Mouse (Mus musculus) liver, embryonic 12.5 days (tissue): ENCODE measurements around the gene Angptl2. TPM values are rescaled to one million over a fixed set of nuclear protein-coding genes. Genes with fewer than 3 reads are reported as not detected.

ENCODE experiments used
- ATAC-seq: fragments of 200-750 bp; cut with Nextera tagmentation; 2 replicates; pipeline ENCODE4 v1.8.0; 2017; ENCODE audit warnings: moderate number of reproducible peaks, mild to moderate bottlenecking, moderate library complexity
- H3K27ac ChIP-seq: fragments of 300-500 bp; sonication (generic); 2 replicates; pipeline ENCODE4 v1.5.1; 2016; ENCODE audit warnings: mild to moderate bottlenecking
- H3K27me3 ChIP-seq: fragments of 300-500 bp; sonication (generic); replicated peaks from 2 replicates; pipeline ENCODE4 v1.6.1; 2016; ENCODE audit warnings: mild to moderate bottlenecking, moderate library complexity
- H3K36me3 ChIP-seq: fragments of 300-500 bp; sonication (generic); 2 replicates; pipeline ENCODE4 v1.6.1; 2016; ENCODE audit warnings: mild to moderate bottlenecking, moderate library complexity
- H3K4me1 ChIP-seq: fragments of 300-500 bp; sonication (generic); 2 replicates; pipeline ENCODE4 v1.6.1; 2016
- H3K4me2 ChIP-seq: fragments of 300-500 bp; sonication (generic); 2 replicates; pipeline ENCODE4 v1.6.1; 2016; ENCODE audit warnings: mild to moderate bottlenecking, moderate library complexity
- H3K4me3 ChIP-seq: fragments of 300-500 bp; sonication (generic); 2 replicates; pipeline ENCODE4 v1.5.1; 2016; ENCODE audit warnings: mild to moderate bottlenecking, moderate library complexity
- H3K9ac ChIP-seq: fragments of 300-500 bp; sonication (generic); 2 replicates; pipeline ENCODE4 v1.6.1; 2016; ENCODE audit warnings: mild to moderate bottlenecking, moderate library complexity
- H3K9me3 ChIP-seq: fragments of 300-500 bp; sonication (generic); replicated peaks from 2 replicates; pipeline ENCODE4 v1.6.1; 2016; ENCODE audit warnings: mild to moderate bottlenecking, moderate library complexity
- WGBS: fragments of 180-500 bp; shearing (Covaris S2); methylation state at CpG from one replicate; pipeline ENCODE4 v1.1.7; 2016; ENCODE audit not compliant: insufficient replicate concordance; 5-methylcytosine and 5-hydroxymethylcytosine counted together
- polyA plus RNA-seq: library from polyadenylated mRNA; unstranded; fragments of >200 nt; fragmentation: Nextera tagmentation; extraction: Ambion mirVana; gene quantifications from 2 replicates; pipeline ENCODE4 v1.2.1, GENCODE M21; 2016

Gene Angptl2
- polyA plus RNA-seq, 1 experiment from 2014 or later = 5.2 TPM

DNA sequence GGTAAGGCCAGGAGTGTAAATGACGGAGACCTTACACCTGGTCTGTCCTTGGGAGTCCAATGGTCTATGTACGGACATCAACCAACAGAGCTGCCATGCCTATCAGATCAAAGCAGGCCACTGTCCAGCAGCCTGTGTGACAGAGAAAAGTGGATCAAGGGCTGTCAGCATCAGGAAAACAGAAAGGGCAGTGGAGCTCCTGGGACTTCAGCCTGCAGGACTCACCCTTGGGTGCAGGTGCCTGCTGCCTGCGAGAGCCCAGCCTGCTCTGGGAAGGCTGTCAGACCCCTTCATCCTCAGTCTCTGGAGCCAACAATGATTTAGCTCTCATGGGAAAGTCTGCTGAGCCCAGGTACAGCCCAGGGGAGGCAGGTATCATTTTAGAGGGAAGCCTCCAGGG is 45.6 kb downstream of the Angptl2 start:
- no peaks in the 10 kb centered on the region for H3K36me3 ChIP-seq
- H3K4me1 ChIP-seq = peaks cover 14% of the 10 kb centered on the region
- no peak overlapping the region for H3K4me3 ChIP-seq
- no peaks in the 10 kb centered on the region for H3K9me3 ChIP-seq
- H3K27me3 ChIP-seq = no peaks in the 10 kb centered on the region
- 74% methylated on average over 3 of the region's 3 CpGs for WGBS
- ATAC-seq = no peak
- H3K27ac ChIP-seq = no peak overlapping the region
- no peak overlapping the region for H3K4me2 ChIP-seq
- no peak overlapping the region for H3K9ac ChIP-seq

DNA sequence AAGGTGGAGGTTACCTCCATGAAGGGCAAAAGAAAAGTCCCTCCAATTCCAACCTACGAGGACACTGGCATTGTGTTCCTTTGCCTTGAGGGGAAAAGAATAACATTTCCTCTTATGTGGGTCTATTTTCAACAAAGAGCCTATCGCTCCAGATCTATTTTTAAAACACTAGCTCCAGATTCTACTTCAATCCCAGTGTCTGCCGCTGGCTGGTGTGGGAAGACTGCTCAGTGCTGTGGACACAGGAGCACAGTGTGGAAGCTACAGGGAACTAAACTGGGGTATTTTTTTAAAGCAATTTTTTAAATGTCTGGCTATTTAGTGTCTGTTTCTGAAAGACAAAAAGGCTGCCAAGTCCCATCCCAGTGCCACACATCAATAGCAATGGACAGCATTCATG is 49.9 kb downstream of the Angptl2 start:
- H3K36me3 ChIP-seq = no peaks in the 10 kb centered on the region
- H3K4me1 ChIP-seq = no peaks in the 10 kb centered on the region
- no peak overlapping the region for H3K4me3 ChIP-seq
- no peak for ATAC-seq
- H3K27me3 ChIP-seq = no peaks in the 10 kb centered on the region
- no peak overlapping the region for H3K4me2 ChIP-seq
- no peaks in the 10 kb centered on the region for H3K9me3 ChIP-seq
- H3K27ac ChIP-seq = no peak overlapping the region
- 65% methylated on average over 3 of the region's 3 CpGs for WGBS
- no peak overlapping the region for H3K9ac ChIP-seq

GRCm38 (mm10) chr2:33267075-33267474 is 51.2 kb downstream of the Angptl2 start:
- Histone ChIP-seq H3K9ac (no peak overlapping the region), H3K4me1 (no peaks in the 10 kb centered on the region), H3K27me3 (no peaks in the 10 kb centered on the region), H3K4me2 (no peak overlapping the region), H3K36me3 (no peaks in the 10 kb centered on the region), H3K9me3 (no peaks in the 10 kb centered on the region), H3K4me3 (no peak overlapping the region), H3K27ac (no peak overlapping the region)
- WGBS = 42% methylated on average over 1 of the region's 1 CpGs
- ATAC-seq = no peak

GRCm38 (mm10) chr2:33268384-33269131 is 52.7 kb downstream of the Angptl2 start:
- H3K36me3 ChIP-seq = no peaks in the 10 kb centered on the region
- H3K27ac ChIP-seq = no peak overlapping the region
- no peaks in the 10 kb centered on the region for H3K4me1 ChIP-seq

GRCm38 (mm10) chr2:33269132-33269493 is 53.2 kb downstream of the Angptl2 start:
- WGBS = 65% methylated on average over 2 of the region's 2 CpGs
- Histone ChIP-seq H3K27ac (no peak overlapping the region), H3K9me3 (no peaks in the 10 kb centered on the region), H3K4me3 (no peak overlapping the region), H3K36me3 (no peaks in the 10 kb centered on the region), H3K27me3 (no peaks in the 10 kb centered on the region), H3K9ac (no peak overlapping the region), H3K4me2 (no peak overlapping the region), H3K4me1 (no peaks in the 10 kb centered on the region)
- ATAC-seq = no peak

More at GRCm38 (mm10) chr2:33268384-33269131, 52.7 kb downstream of the Angptl2 start:
- H3K9me3 ChIP-seq = no peaks in the 10 kb centered on the region
- no peak overlapping the region for H3K9ac ChIP-seq
- H3K27me3 ChIP-seq = no peaks in the 10 kb centered on the region
- no peak for ATAC-seq
- WGBS = 78% methylated on average over 6 of the region's 6 CpGs
- no peak overlapping the region for H3K4me3 ChIP-seq
- no peak overlapping the region for H3K4me2 ChIP-seq

- Histone ChIP-seq H3K4me3 (no peak overlapping the region), H3K4me1 (no peaks in the 10 kb centered on the region), H3K27ac (no peak overlapping the region), H3K36me3 (no peaks in the 10 kb centered on the region), H3K4me2 (no peak overlapping the region), H3K9me3 (no peaks in the 10 kb centered on the region), H3K9ac (no peak overlapping the region), H3K27me3 (no peaks in the 10 kb centered on the region)
- WGBS = 66% methylated on average over 2 of the region's 2 CpGs
- peak; percentile 59; the same call in 1 of the 2 replicates for ATAC-seq
Measured at GRCm38 (mm10) chr2:33270569-33270968, 54.7 kb downstream of the Angptl2 start.

- Histone ChIP-seq H3K4me1 (no peaks in the 10 kb centered on the region), H3K9me3 (no peaks in the 10 kb centered on the region), H3K4me3 (no peak overlapping the region), H3K4me2 (no peak overlapping the region), H3K9ac (no peak overlapping the region), H3K27me3 (no peaks in the 10 kb centered on the region), H3K27ac (no peak overlapping the region), H3K36me3 (no peaks in the 10 kb centered on the region)
- WGBS = 72% methylated on average over 1 of the region's 1 CpGs
- ATAC-seq = no peak
Measured at GRCm38 (mm10) chr2:33271511-33271910, 55.6 kb downstream of the Angptl2 start.

DNA sequence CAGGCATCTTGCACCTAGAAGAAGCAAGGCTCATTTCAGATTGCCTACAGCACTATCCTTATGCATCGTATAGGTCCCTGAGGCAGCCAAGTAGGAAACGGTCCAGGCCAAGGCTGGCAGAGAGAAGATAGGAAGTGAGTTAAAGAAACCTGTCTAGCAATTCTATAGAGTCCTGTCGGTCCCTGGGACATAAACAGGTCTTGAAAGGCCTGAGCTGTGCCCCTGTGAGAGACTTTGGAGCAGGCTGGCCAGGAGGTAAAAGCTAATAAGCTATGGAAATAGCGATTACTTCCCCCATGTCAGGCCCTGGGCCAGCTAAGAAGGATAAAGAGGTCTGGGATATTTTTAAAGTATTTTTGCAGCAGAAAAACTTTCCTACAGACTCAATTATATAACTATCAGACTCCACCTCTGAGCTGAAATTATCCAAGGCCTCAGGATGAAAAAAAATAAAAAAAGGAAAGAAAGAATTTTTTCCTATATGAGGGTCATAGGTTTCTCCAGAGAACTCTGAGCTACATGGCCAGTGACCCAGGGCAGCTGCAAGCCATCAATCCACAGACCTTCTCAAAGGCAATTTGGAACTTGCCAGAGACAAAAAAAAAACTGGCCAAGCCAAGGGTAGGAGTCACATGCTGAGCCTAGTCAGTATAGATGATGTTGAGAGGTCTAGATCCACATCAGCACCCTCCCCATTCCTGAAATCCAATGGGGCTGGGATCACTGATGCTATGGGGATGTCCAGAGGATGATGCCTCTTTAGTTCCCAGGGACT is 57.0 kb downstream of the Angptl2 start:
- Histone ChIP-seq H3K4me2 (no peak overlapping the region), H3K27me3 (no peaks in the 10 kb centered on the region), H3K36me3 (no peaks in the 10 kb centered on the region), H3K27ac (no peak overlapping the region), H3K4me1 (no peaks in the 10 kb centered on the region), H3K4me3 (no peak overlapping the region), H3K9ac (no peak overlapping the region), H3K9me3 (no peaks in the 10 kb centered on the region)
- ATAC-seq = no peak
- 69% methylated on average over 4 of the region's 4 CpGs for WGBS

- H3K4me2 ChIP-seq = no peak overlapping the region
- no peak for ATAC-seq
- H3K27ac ChIP-seq = no peak overlapping the region
- 76% methylated on average over 12 of the region's 12 CpGs for WGBS
- H3K27me3 ChIP-seq = no peaks in the 10 kb centered on the region
- H3K4me3 ChIP-seq = no peak overlapping the region
- no peak overlapping the region for H3K9ac ChIP-seq
- H3K4me1 ChIP-seq = no peaks in the 10 kb centered on the region
- H3K9me3 ChIP-seq = no peaks in the 10 kb centered on the region
- no peaks in the 10 kb centered on the region for H3K36me3 ChIP-seq
Measured at GRCm38 (mm10) chr2:33274719-33275490, 59.0 kb downstream of the Angptl2 start.

DNA sequence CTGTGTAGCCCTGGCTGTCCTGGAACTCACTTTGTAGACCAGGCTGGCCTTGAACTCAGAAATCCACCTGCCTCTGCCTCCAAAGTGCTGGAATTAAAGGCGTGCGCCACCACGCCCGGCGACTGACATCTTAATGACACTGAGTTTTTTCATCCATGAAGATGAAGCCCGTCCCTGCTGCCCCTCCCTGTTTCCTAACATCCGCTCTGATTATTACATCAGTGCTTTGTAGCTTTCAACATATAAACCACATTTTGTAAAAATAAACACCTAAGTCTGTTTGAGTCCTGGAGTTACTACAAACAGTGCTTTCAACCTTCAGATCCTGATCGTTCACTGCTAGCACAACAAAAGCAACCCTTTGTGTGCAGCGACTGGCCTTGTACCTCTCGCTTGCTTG is 63.9 kb downstream of the Angptl2 start:
- Histone ChIP-seq H3K4me3 (no peak overlapping the region), H3K27ac (no peak overlapping the region), H3K9me3 (no peaks in the 10 kb centered on the region), H3K4me2 (no peak overlapping the region), H3K9ac (no peak overlapping the region), H3K4me1 (no peaks in the 10 kb centered on the region), H3K27me3 (no peaks in the 10 kb centered on the region), H3K36me3 (no peaks in the 10 kb centered on the region)
- ATAC-seq = no peak
- WGBS = 81% methylated on average over 10 of the region's 10 CpGs

- no peaks in the 10 kb centered on the region for H3K36me3 ChIP-seq
- no peak for ATAC-seq
- 53% methylated on average over 2 of the region's 2 CpGs for WGBS
- H3K27ac ChIP-seq = no peak overlapping the region
- no peaks in the 10 kb centered on the region for H3K9me3 ChIP-seq
- H3K27me3 ChIP-seq = no peaks in the 10 kb centered on the region
- no peak overlapping the region for H3K4me2 ChIP-seq
- no peak overlapping the region for H3K9ac ChIP-seq
- H3K4me1 ChIP-seq = no peaks in the 10 kb centered on the region
- no peak overlapping the region for H3K4me3 ChIP-seq
Measured at GRCm38 (mm10) chr2:33280525-33280924, 64.7 kb downstream of the Angptl2 start.

- 70% methylated on average over 5 of the region's 5 CpGs for WGBS
- no peak for ATAC-seq
- no peak overlapping the region for H3K27ac ChIP-seq
- no peaks in the 10 kb centered on the region for H3K4me1 ChIP-seq
- no peaks in the 10 kb centered on the region for H3K9me3 ChIP-seq
- no peaks in the 10 kb centered on the region for H3K36me3 ChIP-seq
- no peak overlapping the region for H3K9ac ChIP-seq
- no peaks in the 10 kb centered on the region for H3K27me3 ChIP-seq
- no peak overlapping the region for H3K4me3 ChIP-seq
- no peak overlapping the region for H3K4me2 ChIP-seq
Measured at GRCm38 (mm10) chr2:33281807-33282206, 65.9 kb downstream of the Angptl2 start.
